Comparison of ENCODE assay signal across 11 mouse cellular contexts in the genomic region with DNA sequence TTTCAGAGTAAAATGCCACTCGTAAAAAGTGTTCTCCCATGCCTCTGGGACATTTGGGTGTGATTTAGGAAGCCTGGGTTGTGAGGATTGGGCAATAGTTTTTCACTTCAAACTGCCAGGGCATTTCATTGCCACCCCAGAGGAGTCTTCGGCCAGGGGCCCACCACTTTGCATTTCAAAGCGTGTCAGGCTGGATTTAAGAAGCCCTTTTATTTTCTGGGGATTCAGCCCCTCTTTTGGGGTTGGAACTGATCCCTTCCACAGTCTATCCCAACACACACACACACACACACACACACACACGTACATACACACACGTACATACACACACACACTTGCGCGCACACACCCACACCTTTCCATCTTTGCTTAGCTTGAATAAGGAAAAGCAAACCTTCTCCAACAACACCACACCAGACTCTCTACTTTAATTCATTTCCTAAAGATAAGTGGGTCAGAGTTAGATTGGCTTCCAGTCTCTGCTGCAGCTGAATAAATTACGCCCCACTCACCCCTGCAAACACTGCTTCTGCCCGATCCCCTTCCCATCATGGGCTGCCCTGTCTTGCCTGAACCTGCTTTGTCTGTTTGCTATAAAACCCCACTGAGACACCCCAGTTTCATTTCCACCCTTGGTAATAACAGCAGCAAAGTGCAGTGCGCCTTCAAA.
DNase-seq lines count a peak whose midpoint lies in the region; ATAC-seq and TF ChIP-seq lines count a peak whose summit lies in the region.
"Had no signal": no experiment of that assay in that cellular context is flagged by ENCODE, and none has a peak within 500 bp of the region (broad histone marks: within the 10 kb centered on the region; RNA-seq: fewer than 3 reads in every experiment).

No protein-coding gene starts in this region.

- no peaks in the 10 kb centered on the region for H3K36me3 ChIP-seq in heart, embryonic 14.5 days (ENCODE audit: control insufficient read depth, insufficient read depth, low read length)
- no peaks in the 10 kb centered on the region for H3K36me3 ChIP-seq in heart, embryonic 12.5 days
- H3K36me3 ChIP-seq in forebrain, embryonic 13.5 days (ENCODE audit: poor library complexity, severe bottlenecking) = no peaks in the 10 kb centered on the region
- no peaks in the 10 kb centered on the region for H3K36me3 ChIP-seq in midbrain, embryonic 13.5 days
- no peaks in the 10 kb centered on the region for H3K36me3 ChIP-seq in lung, postnatal 0 days (ENCODE audit: insufficient read depth, low read length)

- H3K27me3 ChIP-seq in heart, embryonic 14.5 days (ENCODE audit: control insufficient read depth, insufficient read depth, low read length) = peaks cover 3% of the 10 kb centered on the region
- H3K27me3 ChIP-seq in heart, embryonic 12.5 days (replicated peaks) = peaks cover 32% of the 10 kb centered on the region
- H3K27me3 ChIP-seq in forebrain, embryonic 13.5 days = no peaks in the 10 kb centered on the region
- no peaks in the 10 kb centered on the region for H3K27me3 ChIP-seq in midbrain, embryonic 13.5 days
- H3K27me3 ChIP-seq in lung, postnatal 0 days (replicated peaks; ENCODE audit: insufficient read depth, low read length) = no peaks in the 10 kb centered on the region
- H3K27me3 ChIP-seq: Patski had no signal

- TF ChIP-seq CTCF in lung, postnatal 0 days (IDR thresholded peaks at IDR 0.05) = no peak

- no peaks in the 10 kb centered on the region for H3K9me3 ChIP-seq in heart, embryonic 14.5 days (ENCODE audit: control insufficient read depth, low read length)
- H3K9me3 ChIP-seq in heart, embryonic 12.5 days (replicated peaks) = no peaks in the 10 kb centered on the region
- H3K9me3 ChIP-seq in forebrain, embryonic 13.5 days (replicated peaks) = no peaks in the 10 kb centered on the region
- H3K9me3 ChIP-seq in midbrain, embryonic 13.5 days = no peaks in the 10 kb centered on the region
- H3K9me3 ChIP-seq in lung, postnatal 0 days (ENCODE audit: low read length) = no peaks in the 10 kb centered on the region

- no peak for ATAC-seq in heart, embryonic 14.5 days (ENCODE audit: insufficient number of reproducible peaks, insufficient read depth, low FRiP score, low read depth)
- ATAC-seq in heart, embryonic 12.5 days (ENCODE audit: insufficient number of reproducible peaks, low FRiP score) = no peak
- peak; percentile 72 for ATAC-seq in forebrain, embryonic 13.5 days
- ATAC-seq in midbrain, embryonic 13.5 days = peak; percentile 79
- no peak for ATAC-seq in lung, postnatal 0 days
- ATAC-seq: Patski had no signal

- WGBS in heart, embryonic 14.5 days = 79% methylated on average over 10 of the region's 10 CpGs
- WGBS in heart, embryonic 12.5 days = 79% methylated on average over 10 of the region's 10 CpGs
- WGBS in forebrain, embryonic 13.5 days = 52% methylated on average over 10 of the region's 10 CpGs
- WGBS in midbrain, embryonic 13.5 days = 34% methylated on average over 10 of the region's 10 CpGs
- 83% methylated on average over 10 of the region's 10 CpGs for WGBS in lung, postnatal 0 days

- TF ChIP-seq EP300 in lung, postnatal 0 days (IDR thresholded peaks at IDR 0.05) = no peak

- DNase-seq in brain, adult 2 months (ENCODE audit: low read depth, low spot score) = peak; percentile 59
- no peak for DNase-seq in urinary bladder, postnatal 4 days (ENCODE audit: low spot score in 2 of 2)
- no peak for DNase-seq in spleen, postnatal 36 days (ENCODE audit: low spot score in 2 of 2)
- DNase-seq in lung, postnatal 0 days (ENCODE audit: low spot score) = no peak
- DNase-seq: kidney, adult 11 months; lung, adult 18-20 months had no signal

- no peak overlapping the region for H3K27ac ChIP-seq in heart, embryonic 14.5 days (replicated peaks in 1 of 2; ENCODE audit: control insufficient read depth in 1 of 2, insufficient read depth in 1 of 2, low read depth in 2 of 2, low read length in 2 of 2)
- H3K27ac ChIP-seq in heart, embryonic 12.5 days (ENCODE audit: poor library complexity, severe bottlenecking) = no peak overlapping the region
- peak overlapping the region; percentile 38 for H3K27ac ChIP-seq in forebrain, embryonic 13.5 days
- H3K27ac ChIP-seq in midbrain, embryonic 13.5 days = peak overlapping the region; percentile 81
- no peak overlapping the region for H3K27ac ChIP-seq in lung, postnatal 0 days (ENCODE audit: low read length)

- no peak overlapping the region for H3K4me3 ChIP-seq in heart, embryonic 14.5 days (ENCODE audit: control insufficient read depth in 1 of 2, insufficient read depth in 1 of 2, low read depth in 1 of 2, low read length in 2 of 2)
- H3K4me3 ChIP-seq in heart, embryonic 12.5 days = no peak overlapping the region
- H3K4me3 ChIP-seq in forebrain, embryonic 13.5 days = peak overlapping the region; percentile 6; the same call in 1 of the 2 replicates
- peak overlapping the region; percentile 25 for H3K4me3 ChIP-seq in midbrain, embryonic 13.5 days (replicated peaks)
- H3K4me3 ChIP-seq in lung, postnatal 0 days (ENCODE audit: low read depth, low read length) = no peak overlapping the region

- no peak overlapping the region for H3K9ac ChIP-seq in heart, embryonic 14.5 days (ENCODE audit: low read length)
- no peak overlapping the region for H3K9ac ChIP-seq in heart, embryonic 12.5 days
- H3K9ac ChIP-seq in forebrain, embryonic 13.5 days = no peak overlapping the region
- peak overlapping the region; percentile 52; the same call in 1 of the 2 replicates for H3K9ac ChIP-seq in midbrain, embryonic 13.5 days (replicated peaks)
- no peak overlapping the region for H3K9ac ChIP-seq in lung, postnatal 0 days (replicated peaks; ENCODE audit: low read depth)

- H3K4me1 ChIP-seq in heart, embryonic 14.5 days (ENCODE audit: control insufficient read depth in 2 of 2, insufficient read depth in 2 of 2, low read length in 2 of 2) = peaks cover 0 to 2% of the 10 kb centered on the region in 2 experiments; a peak in 1 of 4 replicates
- no peaks in the 10 kb centered on the region; the same call in 1 of the 2 replicates for H3K4me1 ChIP-seq in heart, embryonic 12.5 days (replicated peaks)
- H3K4me1 ChIP-seq in forebrain, embryonic 13.5 days = peaks cover 22% of the 10 kb centered on the region
- peaks cover 21% of the 10 kb centered on the region for H3K4me1 ChIP-seq in midbrain, embryonic 13.5 days (replicated peaks)
- H3K4me1 ChIP-seq in lung, postnatal 0 days (ENCODE audit: insufficient read depth, low read depth, low read length) = no peaks in the 10 kb centered on the region

- H3K4me2 ChIP-seq in heart, embryonic 14.5 days (ENCODE audit: low read length) = peak overlapping the region; percentile 16; the same call in 1 of the 2 replicates
- H3K4me2 ChIP-seq in heart, embryonic 12.5 days = no peak overlapping the region
- peak overlapping the region; percentile 39 for H3K4me2 ChIP-seq in forebrain, embryonic 13.5 days
- H3K4me2 ChIP-seq in midbrain, embryonic 13.5 days (replicated peaks) = peak overlapping the region; percentile 45
- no peak overlapping the region for H3K4me2 ChIP-seq in lung, postnatal 0 days (replicated peaks; ENCODE audit: low read depth, low read length)

Comparison
In these comparisons a context has a peak if more than half of its experiments do, and no peak if none do; other contexts are left out.
1. H3K4me2 ChIP-seq: peak in heart, embryonic 14.5 days (single experiment), forebrain, embryonic 13.5 days (single experiment) and midbrain, embryonic 13.5 days (single experiment); none in heart, embryonic 12.5 days (single experiment) and lung, postnatal 0 days (single experiment).
2. ATAC-seq: peak in forebrain, embryonic 13.5 days (single experiment) and midbrain, embryonic 13.5 days (single experiment); none in heart, embryonic 14.5 days (single experiment), heart, embryonic 12.5 days (single experiment) and lung, postnatal 0 days (single experiment).
3. H3K27ac ChIP-seq: peak in forebrain, embryonic 13.5 days (single experiment) and midbrain, embryonic 13.5 days (single experiment); none in heart, embryonic 14.5 days (0 of 2), heart, embryonic 12.5 days (single experiment) and lung, postnatal 0 days (single experiment).
4. H3K4me3 ChIP-seq: peak in forebrain, embryonic 13.5 days (single experiment) and midbrain, embryonic 13.5 days (single experiment); none in heart, embryonic 14.5 days (0 of 2), heart, embryonic 12.5 days (single experiment) and lung, postnatal 0 days (single experiment).